Mouse (Mus musculus): ENCODE measurements around the gene E130114P18Rik.

- TF ChIP-seq GATA1 (IDR thresholded peaks at IDR 0.05; ENCODE audit: borderline replicate concordance, low read length): no peak
- TF ChIP-seq FLI1 (IDR thresholded peaks at IDR 0.05; ENCODE audit: low read length): no peak
Observed at GRCm38 (mm10) chr4:97528517-97528916, 249.4 kb downstream of the E130114P18Rik start.
